Mouse (Mus musculus) fibroblast of lung, adult 2 months (primary cell): Measurements from ENCODE around the gene Olfr1272.
"Not testable (repeated sequence)": the region's sequence is repeated elsewhere in the genome, so short reads cannot be mapped to it uniquely, and the experiment has no call there.

ENCODE experiments used
- DNase-seq: peaks from one replicate; pipeline ENCODE4 v3.0.0-alpha.2; 2011; ENCODE audit warnings: low read depth

Olfr1272 gene

GRCm38 (mm10) chr2:90292741-90293140, at the start of gene Olfr1272:
TSS of gene Olfr1272 (minus strand) at chr2:90292841.
- no peak for DNase-seq

DNA sequence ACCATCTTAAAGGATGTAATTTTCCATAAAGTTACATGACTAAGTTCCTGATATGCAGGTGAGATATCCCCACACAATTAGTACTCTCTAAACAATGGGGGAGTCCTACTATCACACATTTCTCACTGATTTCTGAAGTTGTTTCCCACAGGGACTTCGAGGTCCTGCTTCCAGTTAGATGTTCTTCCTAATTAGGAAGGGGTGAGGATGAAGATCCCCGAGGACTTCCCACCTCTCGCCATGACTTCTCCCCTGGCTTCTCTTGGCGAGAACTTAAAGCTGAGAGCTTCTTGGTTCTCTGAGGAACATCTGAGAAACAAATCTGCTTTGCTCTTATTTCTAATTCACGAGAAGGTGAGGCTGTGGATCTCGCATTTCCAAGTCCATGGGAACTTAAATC, 29.3 kb upstream of the Olfr1272 start, which contains the start of gene Gm13769:
Gm13769 (plus strand) TSS at position 301 of the 400 bp plus-strand sequence.
- DNase-seq, result not testable (repeated sequence)

GRCm38 (mm10) chr2:90270932-90271331, 21.7 kb downstream of the Olfr1272 start, which contains the start of gene Olfr1271:
TSS of gene Olfr1271 (minus strand) at chr2:90271032.
- no peak for DNase-seq

- no peak for DNase-seq
Measured at GRCm38 (mm10) chr2:90257492-90257891, 35.1 kb downstream of the Olfr1272 start, which contains the start of gene Olfr142. TSS of gene Olfr142 (minus strand) at chr2:90257592.
